ENCODE assay signal across 25 mouse cellular contexts in the genomic region with DNA sequence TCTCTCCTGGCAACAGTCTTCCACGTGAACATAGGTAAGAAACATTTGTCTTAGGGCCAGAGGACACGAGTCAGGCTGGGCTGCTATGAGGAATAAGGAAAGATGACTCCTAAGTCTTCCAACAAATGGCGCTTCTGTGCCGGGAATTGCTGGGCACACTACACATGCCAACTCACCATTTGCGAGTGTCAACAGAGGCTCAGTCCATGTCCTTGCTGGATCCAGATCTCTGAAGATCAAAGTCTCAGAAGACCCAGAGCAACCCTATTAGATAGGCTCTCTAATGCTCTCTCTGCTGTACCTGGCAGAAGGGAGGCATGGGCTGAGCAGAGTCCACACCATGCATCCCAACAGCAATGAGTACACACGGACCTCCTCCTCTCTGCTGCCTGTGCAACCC. TPM values are rescaled to one million over a fixed set of nuclear protein-coding genes. Genes with fewer than 3 reads are reported as not detected.
A peak's percentile ranks its signal among the peaks of the same experiment; 100 is the strongest.
DNase-seq lines count a peak whose midpoint lies in the region; ATAC-seq and TF ChIP-seq lines count a peak whose summit lies in the region.
"Had no signal": no experiment of that assay in that cellular context is flagged by ENCODE, and none has a peak within 500 bp of the region (broad histone marks: within the 10 kb centered on the region; RNA-seq: fewer than 3 reads in every experiment).

No protein-coding gene starts in this region.

- DNase-seq in heart, adult 11 months = peak; percentile 52
- DNase-seq in heart, postnatal 4 days = no peak
- peak; percentile 3 for DNase-seq in intestine, embryonic 14.5 days (ENCODE audit: low spot score)
- peak; percentile 88 for DNase-seq in liver, adult 2 months (ENCODE audit: extremely low read depth, low read depth, low spot score)
- DNase-seq in liver = no peak
- DNase-seq: adrenal gland, adult 2 months; adrenal gland, adult 8-10 months; adrenal gland, postnatal 10 days; adrenal gland, postnatal 14 days; adrenal gland, postnatal 25 days; adrenal gland, postnatal 36 days; B cell, adult 2 months; cerebellum, adult 11 months; cerebellum, adult 11-12 months; cerebellum, adult 18-20 months had no signal

- no peaks in the 10 kb centered on the region for H3K36me3 ChIP-seq in intestine, embryonic 14.5 days (ENCODE audit: control insufficient read depth, insufficient read depth, low read length)
- no peaks in the 10 kb centered on the region for H3K36me3 ChIP-seq in intestine, embryonic 16.5 days (ENCODE audit: control insufficient read depth, insufficient read depth, low read length)
- peaks cover 4% of the 10 kb centered on the region; the same call in 1 of the 2 replicates for H3K36me3 ChIP-seq in liver, adult 2 months (ENCODE audit: control insufficient read depth, insufficient read depth, low read length)
- H3K36me3 ChIP-seq: G1E had no signal

- H3K9me3 ChIP-seq in intestine, embryonic 14.5 days (ENCODE audit: control insufficient read depth, low read length) = no peaks in the 10 kb centered on the region
- no peaks in the 10 kb centered on the region for H3K9me3 ChIP-seq in intestine, embryonic 16.5 days (ENCODE audit: control insufficient read depth, low read length)
- H3K9me3 ChIP-seq: G1E had no signal

- 84% methylated on average over 6 of the region's 6 CpGs for WGBS in intestine, embryonic 14.5 days
- 84% methylated on average over 6 of the region's 6 CpGs for WGBS in intestine, embryonic 16.5 days
- WGBS in liver, adult 2 months = 20% methylated on average over 6 of the region's 6 CpGs

- H3K27ac ChIP-seq in intestine, embryonic 14.5 days (ENCODE audit: low read depth) = no peak overlapping the region
- H3K27ac ChIP-seq in intestine, embryonic 16.5 days (ENCODE audit: low read length) = no peak overlapping the region
- peak overlapping the region; percentile 64 for H3K27ac ChIP-seq in liver, adult 2 months (replicated peaks; ENCODE audit: insufficient read depth, low read depth, low read length)

- H3K9ac ChIP-seq in intestine, embryonic 14.5 days (ENCODE audit: low read length) = no peak overlapping the region
- H3K9ac ChIP-seq in intestine, embryonic 16.5 days (ENCODE audit: low read depth, low read length) = no peak overlapping the region
- no peak overlapping the region for H3K9ac ChIP-seq in liver, adult 2 months (ENCODE audit: low read depth, low read length)

- no peak overlapping the region for H3K4me2 ChIP-seq in intestine, embryonic 14.5 days (ENCODE audit: low read length)
- no peak overlapping the region for H3K4me2 ChIP-seq in intestine, embryonic 16.5 days (ENCODE audit: low read depth, low read length)

- H3K4me3 ChIP-seq in intestine, embryonic 14.5 days (ENCODE audit: low read depth, low read length) = no peak overlapping the region
- H3K4me3 ChIP-seq in intestine, embryonic 16.5 days (ENCODE audit: low read length) = no peak overlapping the region
- H3K4me3 ChIP-seq in liver, adult 2 months (ENCODE audit: insufficient read depth, low read depth, low read length) = no peak overlapping the region

- H3K4me1 ChIP-seq in intestine, embryonic 14.5 days (replicated peaks; ENCODE audit: control insufficient read depth, insufficient read depth, low read length) = no peaks in the 10 kb centered on the region
- no peaks in the 10 kb centered on the region for H3K4me1 ChIP-seq in intestine, embryonic 16.5 days (ENCODE audit: control insufficient read depth, insufficient read depth, low read length)
- H3K4me1 ChIP-seq in liver, adult 2 months (ENCODE audit: control insufficient read depth, insufficient read depth, low read length) = peaks cover 26% of the 10 kb centered on the region

- H3K27me3 ChIP-seq in intestine, embryonic 14.5 days (replicated peaks; ENCODE audit: control insufficient read depth, insufficient read depth, low read length) = no peaks in the 10 kb centered on the region
- H3K27me3 ChIP-seq in intestine, embryonic 16.5 days (replicated peaks; ENCODE audit: control insufficient read depth, insufficient read depth, low read length) = no peaks in the 10 kb centered on the region
- H3K27me3 ChIP-seq in liver, adult 2 months (ENCODE audit: control insufficient read depth, insufficient read depth, low read length) = no peaks in the 10 kb centered on the region

- no peak for TF ChIP-seq POLR2A in liver, adult 2 months (IDR thresholded peaks at IDR 0.05; ENCODE audit: extremely low read depth, insufficient read depth, low read length)

- ATAC-seq in intestine, embryonic 14.5 days (replicated peaks; ENCODE audit: low FRiP score, low TSS enrichment, low read depth) = no peak
- no peak for ATAC-seq in intestine, embryonic 16.5 days
- ATAC-seq: activated CD4-positive, CD25-positive, alpha-beta regulatory T cell, adult 4 months; CD4-positive, CD25-positive, alpha-beta regulatory T cell, adult 4 months; Patski had no signal

- 0 out of 2 replicates have a peak, but pooled peaks cover 3% of the 10 kb centered on the region for H3K79me2 ChIP-seq in liver, adult 2 months (ENCODE audit: control insufficient read depth, insufficient read depth, low read length)

- TF ChIP-seq CTCF in liver, adult 2 months (IDR thresholded peaks at IDR 0.05; ENCODE audit: low read depth, low read length) = no peak

RNA-seq across cellular contexts. Expression of gene Cyp2d40, which starts 0.9 kb away (rescaled TPM):
- not detected for total RNA-seq in heart, postnatal 4 days (2021)
- polyA plus RNA-seq in intestine, embryonic 14.5 days (2014; fragmentation: Nextera tagmentation; extraction: Ambion mirVana) = not detected in 2 replicates
- polyA plus RNA-seq in intestine, embryonic 16.5 days (2015; fragmentation: Nextera tagmentation; extraction: Ambion mirVana) = 0.07 TPM in 1 of 2 replicates, not detected in the other
- 44.7 and 107 TPM in 2 replicates for total RNA-seq in liver, adult 2 months (2014; rRNA removed)
- polyA plus RNA-seq in liver, adult 2 months (2012; rRNA removed) = 144 and 145 TPM in 2 replicates
- total RNA-seq: adrenal gland, adult 18-20 months; adrenal gland, adult 8-10 months; adrenal gland, postnatal 25 days; adrenal gland, postnatal 36 days; CH12.LX; ES-E14; G1E; MEL had no signal
- polyA plus RNA-seq: activated CD4-positive, CD25-positive, alpha-beta regulatory T cell, adult 4 months; C2C12; CD4-positive, CD25-positive, alpha-beta regulatory T cell, adult 4 months; G1E; Patski had no signal

RNA-seq across cellular contexts. Expression of gene Cyp2d26, which starts 29.2 kb away (rescaled TPM):
- total RNA-seq in heart, postnatal 4 days (2021) = not detected
- 3.2 and 4.1 TPM in 2 replicates for polyA plus RNA-seq in intestine, embryonic 14.5 days (2014; fragmentation: Nextera tagmentation; extraction: Ambion mirVana)
- polyA plus RNA-seq in intestine, embryonic 16.5 days (2015; fragmentation: Nextera tagmentation; extraction: Ambion mirVana) = 25.5 and 40.5 TPM in 2 replicates
- total RNA-seq in liver, adult 2 months (2014; rRNA removed) = 1,175 and 1,183 TPM in 2 replicates
- 1,819 and 2,020 TPM in 2 replicates for polyA plus RNA-seq in liver, adult 2 months (2012; rRNA removed)
- total RNA-seq: adrenal gland, postnatal 25 days; CH12.LX; ES-E14; MEL had no signal
- polyA plus RNA-seq: C2C12, G1E, Patski had no signal

Comparison
In these comparisons a context has a peak if more than half of its experiments do, and no peak if none do; other contexts are left out.
1. DNase-seq: peak in heart, adult 11 months (single experiment), intestine, embryonic 14.5 days (single experiment) and liver, adult 2 months (single experiment); none in heart, postnatal 4 days (single experiment) and liver (single experiment).
2. RNA of gene Cyp2d40, which starts 0.9 kb away (polyA plus RNA-seq): 144 to 145 TPM in liver, adult 2 months; 0.07 TPM in intestine, embryonic 16.5 days and not detected in intestine, embryonic 14.5 days; every median in the first group is over 100 times any median in the second.
3. RNA of gene Cyp2d26, which starts 29.2 kb away (polyA plus RNA-seq): 1,819 to 2,020 TPM in liver, adult 2 months; 25.5 to 40.5 TPM in intestine, embryonic 16.5 days and 3.2 to 4.1 TPM in intestine, embryonic 14.5 days; every median in the first group is over 10 times any median in the second.